Mouse (Mus musculus): ENCODE results near the gene Per1. TPM values are rescaled to one million over a fixed set of nuclear protein-coding genes. Genes with fewer than 3 reads are reported as not detected.

Per1 gene
- polyA plus RNA-seq, 1 experiment, result 25.0 TPM

DNA sequence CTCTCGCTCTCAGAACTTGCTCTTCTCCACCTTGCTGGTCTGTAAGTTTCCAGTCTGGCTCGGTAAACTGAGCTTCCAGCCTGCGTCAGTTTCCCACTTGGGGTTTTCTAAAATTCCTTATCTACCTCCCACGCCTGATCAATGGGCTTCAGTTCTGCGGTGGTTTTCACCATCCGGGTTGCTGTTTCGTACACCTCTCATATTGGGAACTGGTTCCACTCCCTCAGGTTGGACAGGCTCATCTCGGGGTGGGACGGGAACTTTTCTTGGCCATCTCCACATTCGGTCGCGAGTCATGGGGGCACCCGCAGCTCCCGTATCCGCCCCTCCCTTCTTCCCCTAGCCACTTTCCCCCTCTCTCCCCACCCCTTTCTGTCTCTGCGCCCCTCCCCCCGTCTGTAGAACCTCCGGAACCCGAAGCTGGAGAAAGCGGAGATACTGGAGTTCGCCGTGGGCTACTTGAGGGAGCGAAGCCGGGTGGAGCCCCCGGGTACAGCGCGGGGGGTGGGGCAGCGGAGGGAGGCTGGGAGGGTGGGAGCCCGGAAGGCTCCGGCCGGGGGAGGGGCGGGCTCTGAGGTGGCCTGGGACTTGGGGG, 26.8 kb downstream of the Per1 start:
- Histone ChIP-seq H3K9ac (ENCODE audit: low read depth, poor library complexity, severe bottlenecking) (peak overlapping the region; percentile 73), H3K27ac (ENCODE audit: insufficient read depth, low read length) (no peak overlapping the region), H3K27me3 (ENCODE audit: control insufficient read depth, insufficient read depth, low read length, poor library complexity, severe bottlenecking) (peaks cover 20% of the 10 kb centered on the region), H3K4me1 (ENCODE audit: control insufficient read depth, insufficient read depth, low read length) (peaks cover 2% of the 10 kb centered on the region), H3K9me3 (replicated peaks; ENCODE audit: control insufficient read depth, insufficient read depth, low read length, poor library complexity, severe bottlenecking) (no peaks in the 10 kb centered on the region), H3K4me3 (ENCODE audit: low read depth, low read length) (peak overlapping the region; percentile 89), H3K36me3 (ENCODE audit: control insufficient read depth, insufficient read depth, low read length, poor library complexity, severe bottlenecking) (no peaks in the 10 kb centered on the region)
- TF ChIP-seq EP300 (IDR thresholded peaks at IDR 0.05; ENCODE audit: insufficient read depth, low read depth, low read length), result no peak
- TF ChIP-seq POLR2A (IDR thresholded peaks at IDR 0.05; ENCODE audit: insufficient read depth, low read length), result no peak
- no peak for TF ChIP-seq CTCF (IDR thresholded peaks at IDR 0.05; ENCODE audit: low read depth, low read length)

DNA sequence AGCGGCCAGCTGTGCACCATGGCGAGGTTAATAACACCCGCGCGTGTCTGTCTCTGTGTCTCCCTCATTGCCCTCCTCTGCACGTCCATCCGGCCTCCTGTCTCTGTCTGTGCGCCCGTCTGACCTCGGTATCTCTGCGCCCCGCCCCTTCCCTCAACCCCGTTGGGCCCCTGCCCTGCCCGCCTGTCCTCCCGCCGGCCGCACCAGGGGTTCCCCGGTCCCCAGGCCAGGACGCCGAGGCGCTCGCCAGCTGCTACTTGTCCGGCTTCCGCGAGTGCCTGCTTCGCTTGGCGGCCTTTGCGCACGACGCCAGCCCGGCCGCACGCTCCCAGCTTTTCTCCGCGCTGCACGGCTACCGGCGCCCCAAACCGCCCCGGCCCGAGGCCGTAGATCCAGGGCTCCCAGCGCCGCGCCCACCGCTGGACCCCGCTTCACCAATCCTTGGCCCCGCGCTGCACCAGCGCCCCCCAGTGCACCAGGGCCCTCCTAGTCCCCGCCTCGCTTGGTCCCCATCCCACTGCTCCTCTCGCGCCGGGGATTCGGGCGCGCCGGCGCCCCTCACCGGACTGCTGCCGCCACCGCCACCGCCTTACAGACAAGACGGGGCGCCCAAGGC, 27.4 kb downstream of the Per1 start, which contains the start of gene 9130213A22Rik:
TSS of gene 9130213A22Rik (minus strand) at position 254 of the 616 bp plus-strand sequence.
- Histone ChIP-seq H3K4me1 (ENCODE audit: control insufficient read depth, insufficient read depth, low read length) (peaks cover 2% of the 10 kb centered on the region), H3K9ac (ENCODE audit: low read depth, poor library complexity, severe bottlenecking) (peak within 1 kb of the TSS; percentile 73), H3K36me3 (ENCODE audit: control insufficient read depth, insufficient read depth, low read length, poor library complexity, severe bottlenecking) (no peaks in the 10 kb centered on the region), H3K4me3 (ENCODE audit: low read depth, low read length) (peak within 1 kb of the TSS; percentile 89), H3K27me3 (ENCODE audit: control insufficient read depth, insufficient read depth, low read length, poor library complexity, severe bottlenecking) (peaks cover 17% of the 10 kb centered on the region), H3K27ac (ENCODE audit: insufficient read depth, low read length) (no peak within 1 kb of the TSS), H3K9me3 (replicated peaks; ENCODE audit: control insufficient read depth, insufficient read depth, low read length, poor library complexity, severe bottlenecking) (no peaks in the 10 kb centered on the region)
- no peak for TF ChIP-seq POLR2A (IDR thresholded peaks at IDR 0.05; ENCODE audit: insufficient read depth, low read length)
- peak; percentile 59 for TF ChIP-seq CTCF (IDR thresholded peaks at IDR 0.05; ENCODE audit: low read depth, low read length)

DNA sequence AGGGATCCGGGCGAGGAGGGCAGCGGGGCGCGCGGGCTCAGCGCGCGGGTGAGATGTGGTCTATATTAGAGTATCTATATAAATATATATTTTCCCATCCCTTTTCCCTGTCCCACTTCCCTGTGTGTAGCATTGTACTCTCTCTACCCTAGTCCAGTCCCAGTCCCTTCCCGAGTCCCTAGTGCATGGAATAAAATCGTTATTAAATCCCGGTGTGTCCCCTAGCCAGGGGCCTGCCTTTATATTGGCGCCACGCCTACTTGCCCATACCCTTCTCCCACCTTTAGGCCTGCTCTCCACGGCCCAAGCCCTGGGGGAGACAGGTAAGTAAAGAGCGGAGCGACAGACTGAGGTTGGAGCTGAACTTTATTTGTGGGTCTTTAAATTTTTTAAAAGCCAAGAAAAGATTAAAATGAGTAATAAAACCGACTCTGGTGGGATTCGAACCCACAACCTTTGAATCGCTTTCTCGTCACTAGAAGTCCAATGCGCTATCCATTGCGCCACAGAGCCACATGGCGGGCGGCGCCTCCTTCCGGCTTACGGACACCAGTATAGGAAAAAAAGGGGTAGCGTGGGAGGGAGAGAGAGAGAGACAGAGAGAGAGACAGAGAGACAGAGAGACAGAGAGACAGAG, 28.2 kb downstream of the Per1 start:
- H3K4me3 ChIP-seq (ENCODE audit: low read depth, low read length), result peak overlapping the region; percentile 89
- H3K27ac ChIP-seq (ENCODE audit: insufficient read depth, low read length), result no peak overlapping the region
- H3K36me3 ChIP-seq (ENCODE audit: control insufficient read depth, insufficient read depth, low read length, poor library complexity, severe bottlenecking), result no peaks in the 10 kb centered on the region
- peaks cover 2% of the 10 kb centered on the region for H3K4me1 ChIP-seq (ENCODE audit: control insufficient read depth, insufficient read depth, low read length)
- H3K9ac ChIP-seq (ENCODE audit: low read depth, poor library complexity, severe bottlenecking), result peak overlapping the region; percentile 73
- peaks cover 17% of the 10 kb centered on the region for H3K27me3 ChIP-seq (ENCODE audit: control insufficient read depth, insufficient read depth, low read length, poor library complexity, severe bottlenecking)
- no peaks in the 10 kb centered on the region for H3K9me3 ChIP-seq (replicated peaks; ENCODE audit: control insufficient read depth, insufficient read depth, low read length, poor library complexity, severe bottlenecking)
- TF ChIP-seq CTCF (IDR thresholded peaks at IDR 0.05; ENCODE audit: low read depth, low read length), result peak; percentile 30
- no peak for TF ChIP-seq POLR2A (IDR thresholded peaks at IDR 0.05; ENCODE audit: insufficient read depth, low read length)
- 0 out of 2 replicates have a peak, but pooled peaks have one; percentile 23 for TF ChIP-seq EP300 (IDR thresholded peaks at IDR 0.05; ENCODE audit: insufficient read depth, low read depth, low read length)

DNA sequence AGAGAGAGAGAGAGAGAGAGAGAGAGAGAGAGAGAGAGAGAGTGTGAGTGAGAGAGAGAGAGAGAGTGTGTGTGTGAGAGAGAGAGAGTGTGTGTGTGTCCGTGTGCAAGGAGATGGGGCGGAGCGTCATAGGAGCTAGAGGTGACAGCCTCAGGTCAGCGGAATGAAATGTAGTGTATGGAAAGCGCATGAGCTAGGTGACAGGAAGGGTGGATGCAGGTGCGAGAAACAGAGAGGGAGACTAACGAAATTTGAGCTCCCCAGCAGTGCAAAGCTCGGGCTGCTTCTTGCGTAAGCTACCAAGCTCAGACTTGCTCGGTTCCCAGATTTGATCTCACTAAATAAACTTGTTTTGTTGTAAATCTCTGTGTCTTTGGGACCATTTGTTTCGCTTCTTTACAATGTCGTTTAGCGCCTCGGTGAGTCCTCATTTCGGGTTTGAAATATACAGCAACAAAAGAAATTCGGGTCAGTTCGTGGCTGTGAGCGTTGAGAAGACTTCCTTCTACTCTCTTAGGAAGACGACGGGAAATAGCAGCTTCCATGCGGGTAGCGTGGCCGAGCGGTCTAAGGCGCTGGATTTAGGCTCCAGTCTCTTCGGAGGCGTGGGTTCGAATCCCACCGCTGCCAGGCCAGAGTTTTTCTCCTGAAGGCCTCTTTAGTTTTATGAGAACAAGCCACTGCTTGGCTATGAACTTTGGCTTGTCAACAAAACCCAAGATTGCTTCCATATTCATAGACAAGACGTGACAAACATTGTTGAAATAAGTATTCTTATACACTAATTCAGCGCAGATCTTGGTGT, 28.9 kb downstream of the Per1 start:
- H3K27ac ChIP-seq (ENCODE audit: insufficient read depth, low read length), result peak overlapping the region; percentile 35; the same call in 1 of the 2 replicates
- H3K9ac ChIP-seq (ENCODE audit: low read depth, poor library complexity, severe bottlenecking), result peak overlapping the region; percentile 52
- H3K9me3 ChIP-seq (replicated peaks; ENCODE audit: control insufficient read depth, insufficient read depth, low read length, poor library complexity, severe bottlenecking), result no peaks in the 10 kb centered on the region
- H3K4me1 ChIP-seq (ENCODE audit: control insufficient read depth, insufficient read depth, low read length), result peaks cover 2% of the 10 kb centered on the region
- H3K27me3 ChIP-seq (ENCODE audit: control insufficient read depth, insufficient read depth, low read length, poor library complexity, severe bottlenecking), result peaks cover 17% of the 10 kb centered on the region
- 0 out of 2 replicates have a peak, but pooled peaks have one; percentile 16 for TF ChIP-seq EP300 (IDR thresholded peaks at IDR 0.05; ENCODE audit: insufficient read depth, low read depth, low read length)
- no peak for TF ChIP-seq POLR2A (IDR thresholded peaks at IDR 0.05; ENCODE audit: insufficient read depth, low read length)
- peak overlapping the region; percentile 89 for H3K4me3 ChIP-seq (ENCODE audit: low read depth, low read length)
- H3K36me3 ChIP-seq (ENCODE audit: control insufficient read depth, insufficient read depth, low read length, poor library complexity, severe bottlenecking), result no peaks in the 10 kb centered on the region

DNA sequence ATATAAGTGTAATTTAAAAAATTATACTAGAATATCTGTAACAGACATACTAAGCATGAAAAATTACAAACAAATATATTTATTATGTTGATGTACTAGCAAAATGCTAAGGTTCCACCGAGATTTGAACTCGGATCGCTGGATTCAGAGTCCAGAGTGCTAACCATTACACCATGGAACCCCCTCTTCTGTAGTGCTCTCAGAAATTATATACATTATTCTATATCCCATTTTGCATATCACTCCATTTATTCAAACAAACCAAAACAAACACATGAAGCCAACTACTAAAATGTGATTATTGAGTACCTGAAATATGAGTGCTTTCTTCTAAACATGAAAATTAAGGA, 29.5 kb downstream of the Per1 start:
- no peaks in the 10 kb centered on the region for H3K9me3 ChIP-seq (replicated peaks; ENCODE audit: control insufficient read depth, insufficient read depth, low read length, poor library complexity, severe bottlenecking)
- TF ChIP-seq EP300 (IDR thresholded peaks at IDR 0.05; ENCODE audit: insufficient read depth, low read depth, low read length), result no peak
- no peak for TF ChIP-seq POLR2A (IDR thresholded peaks at IDR 0.05; ENCODE audit: insufficient read depth, low read length)
- TF ChIP-seq CTCF (IDR thresholded peaks at IDR 0.05; ENCODE audit: low read depth, low read length), result no peak
- no peak overlapping the region for H3K9ac ChIP-seq (ENCODE audit: low read depth, poor library complexity, severe bottlenecking)
- peaks cover 17% of the 10 kb centered on the region for H3K27me3 ChIP-seq (ENCODE audit: control insufficient read depth, insufficient read depth, low read length, poor library complexity, severe bottlenecking)
- H3K36me3 ChIP-seq (ENCODE audit: control insufficient read depth, insufficient read depth, low read length, poor library complexity, severe bottlenecking), result no peaks in the 10 kb centered on the region
- no peak overlapping the region for H3K4me3 ChIP-seq (ENCODE audit: low read depth, low read length)
- H3K4me1 ChIP-seq (ENCODE audit: control insufficient read depth, insufficient read depth, low read length), result peaks cover 2% of the 10 kb centered on the region
- H3K27ac ChIP-seq (ENCODE audit: insufficient read depth, low read length), result no peak overlapping the region

Measured in ES-Bruce4 (cell line).